Mouse (Mus musculus) liver, adult 2 months (tissue): ENCODE measurements at regions not wholly inside any gene's neighbourhood (a gene's known extent, or its start where the extent isn't known, plus 50 kb on each side); places are given as distances from the start of the nearest gene placed in this dataset.

Experiments used
- DNase-seq: peaks from one replicate; pipeline ENCODE4 v3.0.0-alpha.2; 2011; ENCODE audit warnings: low read depth, low spot score; ENCODE audit errors: extremely low read depth
- H3K27ac ChIP-seq: fragments of 200-500 bp; replicated peaks from 2 replicates; pipeline ENCODE4 v1.5.1; 2012; ENCODE audit warnings: low read depth, mild to moderate bottlenecking, control low read depth, inconsistent platforms, low read length; ENCODE audit not compliant: insufficient read depth
- H3K27me3 ChIP-seq: fragments of 200-500 bp; 2 replicates; pipeline ENCODE4 v1.6.1; 2012; ENCODE audit warnings: mild to moderate bottlenecking, moderate library complexity, low read length, inconsistent platforms; ENCODE audit not compliant: control insufficient read depth, insufficient read depth
- H3K36me3 ChIP-seq: fragments of 200-500 bp; 2 replicates; pipeline ENCODE4 v1.6.1; 2012; ENCODE audit warnings: low read length, inconsistent platforms; ENCODE audit not compliant: control insufficient read depth, insufficient read depth
- H3K4me1 ChIP-seq: fragments of 200-500 bp; 2 replicates; pipeline ENCODE4 v1.6.1; 2011; ENCODE audit warnings: low read length; ENCODE audit not compliant: control insufficient read depth, insufficient read depth
- H3K4me3 ChIP-seq: fragments of 200-500 bp; 2 replicates; pipeline ENCODE4 v1.5.1; 2011; ENCODE audit warnings: low read depth, mild to moderate bottlenecking, control low read depth, low read length, moderate library complexity; ENCODE audit not compliant: insufficient read depth
- H3K79me2 ChIP-seq: fragments of 200-500 bp; 2 replicates; pipeline ENCODE4 v1.6.1; 2012; ENCODE audit warnings: inconsistent platforms, mild to moderate bottlenecking, low read length, moderate library complexity; ENCODE audit not compliant: control insufficient read depth, insufficient read depth
- H3K9ac ChIP-seq: fragments of 200-500 bp; 2 replicates; pipeline ENCODE4 v1.6.1; 2012; ENCODE audit warnings: low read depth, mild to moderate bottlenecking, control low read depth, inconsistent platforms, low read length
- CTCF ChIP-seq: fragments of 200-500 bp; IDR thresholded peaks from 2 replicates; pipeline ENCODE4 v1.5.1; 2011; ENCODE audit warnings: low read depth, low read length, control low read depth
- POLR2A ChIP-seq: fragments of 200-500 bp; IDR thresholded peaks from 2 replicates; pipeline ENCODE4 v1.6.1; 2011; ENCODE audit warnings: low read length, control low read depth; ENCODE audit not compliant: insufficient read depth; ENCODE audit errors: extremely low read depth
- whole genome bisulfite sequencing: fragments of 180-500 bp; shearing (Covaris S2); methylation state at CpG from one replicate; pipeline ENCODE4 v1.1.7; 2018; 5-methylcytosine and 5-hydroxymethylcytosine counted together

GRCm38 (mm10) chr9:89532435-89532834 lies 90.5 kb downstream of the Minar1 start:
- DNase-seq, result no peak
- H3K79me2 ChIP-seq, result no peaks in the 10 kb centered on the region
- H3K27me3 ChIP-seq, result no peaks in the 10 kb centered on the region
- H3K27ac ChIP-seq, result no peak overlapping the region
- no peak overlapping the region for H3K4me3 ChIP-seq
- H3K36me3 ChIP-seq, result no peaks in the 10 kb centered on the region
- 60% methylated on average over 2 of the region's 2 CpGs for WGBS
- TF ChIP-seq POLR2A (no peak), CTCF (no peak)
- no peaks in the 10 kb centered on the region for H3K4me1 ChIP-seq
- no peak overlapping the region for H3K9ac ChIP-seq

DNA sequence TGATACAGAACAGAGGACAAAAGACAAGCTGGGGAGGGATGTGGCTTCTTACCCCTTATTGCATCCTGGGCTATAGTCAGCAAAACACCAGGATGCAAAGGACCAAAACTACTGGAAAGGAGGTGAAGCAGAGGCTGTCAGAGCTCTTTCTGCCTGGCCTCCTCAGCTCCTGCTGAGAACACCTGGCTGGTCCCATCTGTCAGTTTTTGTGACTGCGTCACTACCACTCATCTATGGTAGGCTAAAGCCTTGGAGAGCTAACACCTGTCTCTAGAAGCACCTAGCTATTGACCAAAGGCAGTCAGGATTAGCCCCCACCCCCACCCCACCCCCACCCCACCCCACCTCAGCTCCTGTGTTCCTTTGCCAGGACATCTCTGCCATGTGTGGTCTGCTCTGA lies 98.8 kb downstream of the Minar1 start:
- Histone ChIP-seq H3K79me2 (no peaks in the 10 kb centered on the region), H3K9ac (no peak overlapping the region), H3K36me3 (no peaks in the 10 kb centered on the region), H3K27ac (no peak overlapping the region), H3K4me3 (no peak overlapping the region), H3K27me3 (no peaks in the 10 kb centered on the region), H3K4me1 (no peaks in the 10 kb centered on the region)
- WGBS, result 95% methylated on average over 1 of the region's 1 CpGs
- DNase-seq, result no peak
- no peak for TF ChIP-seq POLR2A
- TF ChIP-seq CTCF, result no peak

- Histone ChIP-seq H3K27me3 (no peaks in the 10 kb centered on the region), H3K9ac (no peak overlapping the region), H3K4me3 (no peak overlapping the region), H3K27ac (no peak overlapping the region), H3K79me2 (no peaks in the 10 kb centered on the region), H3K36me3 (no peaks in the 10 kb centered on the region), H3K4me1 (no peaks in the 10 kb centered on the region)
- 71% methylated on average over 3 of the region's 3 CpGs for WGBS
- no peak for DNase-seq
- TF ChIP-seq POLR2A (no peak), CTCF (no peak)
Observed at GRCm38 (mm10) chr9:89523705-89524104, 99.2 kb downstream of the Minar1 start.

DNA sequence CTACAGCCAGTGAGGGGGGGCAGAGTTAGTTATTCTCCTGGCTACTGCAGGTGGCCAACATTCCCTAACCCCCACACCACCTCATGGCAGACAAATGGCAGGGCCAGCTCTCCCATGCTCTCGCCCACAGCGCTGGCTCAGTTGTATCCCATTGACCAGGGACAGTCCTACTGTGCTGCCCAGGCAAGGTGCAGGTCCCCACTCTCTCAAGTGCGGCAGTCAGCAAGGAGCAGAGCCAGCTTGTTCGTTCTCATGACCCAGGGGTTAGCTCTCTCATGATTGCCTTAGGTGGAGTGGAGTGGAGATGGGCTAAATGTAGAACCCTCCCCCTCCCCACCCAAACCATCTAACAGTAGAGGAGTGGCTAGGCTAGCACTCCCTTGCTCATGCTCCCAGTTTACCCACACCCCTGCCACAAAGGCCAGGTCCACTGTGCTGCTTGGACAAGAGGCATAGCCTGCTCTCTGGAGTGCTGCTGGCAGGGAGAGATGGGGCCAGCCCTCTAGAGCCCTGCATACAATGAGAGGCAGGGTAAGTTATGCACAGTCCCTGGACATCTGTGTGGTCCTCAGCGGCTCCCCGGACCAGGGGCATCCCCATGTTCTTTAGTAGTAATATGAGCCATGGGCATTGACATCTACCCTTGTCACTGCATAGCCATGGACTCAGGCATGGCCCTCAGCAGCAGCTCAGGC lies 114.4 kb downstream of the Minar1 start:
- TF ChIP-seq POLR2A (no peak), CTCF (no peak)
- WGBS, result 83% methylated on average over 6 of the region's 6 CpGs
- H3K36me3 ChIP-seq, result no peaks in the 10 kb centered on the region

DNA sequence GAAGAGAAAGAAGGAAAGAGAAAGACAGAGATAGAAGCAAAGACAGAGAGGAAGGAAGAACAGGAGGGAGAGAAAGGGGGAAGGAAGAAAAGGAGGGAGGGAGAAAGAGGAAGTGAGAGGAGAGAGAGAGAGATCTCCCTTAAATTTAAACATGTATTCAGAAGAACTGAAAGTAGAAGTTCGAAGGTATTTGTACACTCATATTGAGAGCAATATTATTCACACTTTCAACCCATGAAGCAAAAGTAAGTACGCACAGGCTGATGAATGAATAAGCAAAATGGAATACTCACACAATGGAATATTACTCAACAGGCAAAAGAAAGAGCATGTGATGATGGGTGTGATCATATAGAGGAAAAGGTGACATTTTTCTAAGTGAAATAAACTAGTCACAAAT lies 120.8 kb downstream of the Minar1 start:
- H3K36me3 ChIP-seq, result no peaks in the 10 kb centered on the region
- H3K4me3 ChIP-seq, result no peak overlapping the region
- no peaks in the 10 kb centered on the region for H3K4me1 ChIP-seq
- WGBS, result 77% methylated on average over 2 of the region's 2 CpGs
- TF ChIP-seq POLR2A, result no peak
- DNase-seq, result no peak
- no peak overlapping the region for H3K27ac ChIP-seq
- no peaks in the 10 kb centered on the region for H3K79me2 ChIP-seq
- H3K27me3 ChIP-seq, result no peaks in the 10 kb centered on the region
- H3K9ac ChIP-seq, result no peak overlapping the region

More for the DNA sequence above, 114.4 kb downstream of the Minar1 start:
- H3K79me2 ChIP-seq, result no peaks in the 10 kb centered on the region
- H3K27me3 ChIP-seq, result no peaks in the 10 kb centered on the region
- H3K4me1 ChIP-seq, result no peaks in the 10 kb centered on the region
- no peak for DNase-seq
- H3K4me3 ChIP-seq, result no peak overlapping the region
- no peak overlapping the region for H3K27ac ChIP-seq
- no peak overlapping the region for H3K9ac ChIP-seq

GRCm38 (mm10) chr9:89497399-89497749 lies 125.6 kb downstream of the Minar1 start:
- Histone ChIP-seq H3K4me1 (no peaks in the 10 kb centered on the region), H3K9ac (no peak overlapping the region), H3K27ac (no peak overlapping the region), H3K4me3 (no peak overlapping the region), H3K27me3 (no peaks in the 10 kb centered on the region), H3K36me3 (no peaks in the 10 kb centered on the region), H3K79me2 (no peaks in the 10 kb centered on the region)
- TF ChIP-seq POLR2A (no peak), CTCF (no peak)
- no peak for DNase-seq
- 24% methylated on average over 7 of the region's 7 CpGs for WGBS
